Mouse (Mus musculus) monocyte, adult 2 months (primary cell): Measurements from ENCODE around the gene Ramp3.
"Not testable (repeated sequence)": the region's sequence is repeated elsewhere in the genome, so short reads cannot be mapped to it uniquely, and the experiment has no call there.

Source experiments
- DNase-seq, 2 experiments: peaks; one replicate each; pipeline ENCODE4 v3.0.0; 2022; ENCODE audit warnings: low spot score in 2 of 2, low read depth in 1 of 2

The Ramp3 gene

DNA sequence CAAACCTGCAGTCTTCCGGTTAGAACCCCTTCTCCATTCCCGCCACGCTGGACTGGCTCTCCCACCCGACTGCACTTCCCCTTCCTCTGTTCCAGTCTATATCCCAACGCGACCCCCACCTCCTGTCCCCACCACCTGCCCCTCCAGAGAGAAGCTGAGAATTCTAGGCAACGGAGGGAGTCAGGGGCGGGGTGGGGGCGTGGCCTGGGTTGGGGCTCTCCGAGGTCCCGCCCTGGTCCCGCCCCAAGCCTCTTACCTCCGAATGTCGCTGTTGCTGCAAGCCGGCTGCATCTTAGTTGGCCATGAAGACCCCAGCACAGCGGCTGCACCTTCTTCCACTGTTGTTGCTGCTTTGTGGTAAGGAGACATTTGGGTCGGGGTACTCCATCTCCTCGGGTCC is at the start of gene Ramp3:
Gene Ramp3 (plus strand): TSS at position 251 of the 400 bp plus-strand sequence.
- no peak for DNase-seq

DNA sequence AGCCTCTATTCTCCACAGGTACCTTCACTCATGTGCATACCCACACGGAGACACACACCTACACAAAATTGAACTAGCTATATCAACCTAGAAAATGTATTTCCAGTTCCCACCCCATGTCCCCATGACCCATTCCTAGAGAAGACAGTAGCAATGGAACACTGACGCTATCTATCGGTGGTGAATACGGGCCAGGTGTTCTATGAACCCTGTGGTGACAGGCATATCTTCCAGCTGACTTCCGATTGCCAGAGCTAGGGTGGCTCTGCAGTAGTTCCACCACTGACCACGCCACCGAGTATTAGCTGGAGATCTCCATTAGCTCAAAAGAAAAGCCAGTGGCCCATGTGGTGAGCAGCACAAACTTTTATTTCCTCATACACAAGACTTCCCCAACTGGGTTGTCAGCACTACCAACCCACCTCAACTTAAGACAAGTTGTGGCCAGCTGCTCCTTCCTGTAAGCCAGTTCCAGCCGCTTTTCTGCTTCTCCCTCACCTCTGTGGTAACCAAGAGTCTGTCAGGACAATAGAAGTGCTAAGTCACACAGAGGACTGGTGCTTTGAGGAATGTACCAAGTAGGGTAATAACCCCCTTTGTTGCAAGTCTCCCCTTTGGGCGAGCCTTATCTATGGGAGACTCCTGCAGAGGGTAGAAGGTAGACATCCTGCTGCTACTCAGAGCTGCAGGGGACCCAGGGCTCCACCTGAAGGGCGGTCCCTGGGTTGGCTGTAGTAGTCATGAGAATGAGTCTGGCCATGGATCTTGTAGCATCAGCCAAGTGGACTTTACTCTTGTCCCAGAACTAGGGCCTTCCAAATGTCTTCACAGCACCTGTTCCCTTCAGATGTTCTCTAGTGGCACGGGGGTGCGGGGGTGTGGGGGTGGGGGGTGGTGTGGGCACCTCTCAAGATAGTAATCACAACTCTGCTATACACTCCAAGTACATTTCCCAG is 42.8 kb upstream of the Ramp3 start:
- DNase-seq, result no peak

DNA sequence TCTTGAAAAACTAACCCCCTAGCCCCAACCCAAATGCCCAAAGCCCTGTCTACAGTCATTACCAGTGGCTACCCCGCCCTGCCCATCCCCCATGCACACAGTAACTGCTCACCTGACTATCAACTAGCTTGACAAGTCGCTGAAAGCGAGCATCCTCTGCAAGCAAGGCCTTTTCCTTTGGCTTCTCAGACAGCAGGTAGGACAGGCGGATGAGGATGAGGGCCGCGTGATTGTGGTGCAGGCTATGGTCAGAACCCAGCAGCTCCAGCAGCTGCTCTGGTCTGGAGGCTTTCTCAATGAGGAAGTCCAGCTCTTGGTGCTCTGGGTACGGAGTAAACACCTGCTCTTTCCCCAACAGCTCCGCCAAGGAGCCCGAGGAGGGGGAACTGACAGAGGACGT is 34.6 kb upstream of the Ramp3 start:
- DNase-seq, result no peak

- DNase-seq, result no peak
Observed at GRCm38 (mm10) chr11:6624619-6625382, 33.5 kb upstream of the Ramp3 start.

DNA sequence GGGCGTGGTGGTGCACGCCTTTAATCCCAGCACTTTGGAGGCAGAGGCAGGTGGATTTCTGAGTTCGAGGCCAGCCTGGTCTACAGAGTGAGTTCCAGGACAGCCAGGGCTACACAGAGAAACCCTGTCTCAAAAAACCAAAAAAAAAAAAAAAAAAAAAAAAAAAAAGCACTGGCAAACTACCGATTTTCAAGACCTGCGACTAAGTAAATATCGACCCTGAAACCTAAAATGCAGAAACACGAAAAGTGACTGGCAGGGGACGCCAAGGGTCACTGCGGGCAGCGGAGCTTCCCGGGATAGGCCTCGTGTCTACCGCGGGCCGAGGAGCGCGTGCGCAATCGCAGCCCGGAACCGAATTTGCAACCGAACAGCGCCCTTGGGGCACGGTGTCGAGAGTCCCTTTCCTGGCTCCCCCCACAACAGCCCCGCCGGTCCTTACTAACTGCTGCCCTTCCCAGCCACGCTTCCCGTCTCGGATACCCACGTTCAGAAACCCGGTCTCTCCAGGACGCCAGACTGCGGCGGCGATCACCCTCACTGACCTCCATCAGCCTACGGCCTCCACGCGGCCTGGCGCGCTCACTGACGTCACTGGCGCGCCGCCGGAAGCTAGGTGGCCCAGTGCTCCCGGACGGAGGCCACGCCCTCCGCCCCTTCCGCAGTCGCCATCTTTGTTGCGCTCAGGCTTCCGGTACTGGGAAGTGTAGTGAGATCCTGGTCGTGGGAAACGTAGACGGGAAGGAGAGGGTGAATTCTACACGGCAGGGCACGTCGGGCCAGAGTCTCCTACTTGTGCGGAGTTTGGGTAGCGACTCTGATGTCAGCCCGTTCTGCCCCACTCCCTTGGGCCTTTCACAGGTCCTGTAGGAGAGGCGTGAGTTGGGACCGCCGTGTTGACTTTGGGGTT is 32.6 kb upstream of the Ramp3 start, which contains the start of gene Tbrg4:
Gene Tbrg4 (minus strand): TSS at position 590 of the 910 bp plus-strand sequence.
- peak; percentile 79 to 84 for DNase-seq

GRCm38 (mm10) chr11:6626388-6626772 is 31.9 kb upstream of the Ramp3 start:
- no peak for DNase-seq

DNA sequence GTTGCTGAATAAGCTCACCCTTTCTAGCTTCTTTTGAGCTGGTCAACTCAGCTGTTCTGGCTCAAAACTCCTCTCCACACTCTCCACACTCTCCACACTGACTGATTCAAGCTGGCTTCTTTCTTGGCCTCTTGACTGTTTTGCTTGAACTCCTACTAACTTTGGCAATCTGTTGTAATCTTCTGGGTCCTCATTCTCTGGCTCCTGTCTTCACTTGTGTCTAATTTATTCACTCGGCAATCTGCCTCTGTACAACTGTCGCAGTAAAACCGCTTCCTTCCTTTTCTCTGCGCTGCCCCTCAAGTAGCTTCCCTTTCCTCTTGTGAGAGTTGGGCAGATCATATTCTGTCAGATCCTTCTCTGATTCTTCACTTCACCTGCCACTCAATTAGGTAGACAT is 30.6 kb upstream of the Ramp3 start:
- DNase-seq, result no peak

DNA sequence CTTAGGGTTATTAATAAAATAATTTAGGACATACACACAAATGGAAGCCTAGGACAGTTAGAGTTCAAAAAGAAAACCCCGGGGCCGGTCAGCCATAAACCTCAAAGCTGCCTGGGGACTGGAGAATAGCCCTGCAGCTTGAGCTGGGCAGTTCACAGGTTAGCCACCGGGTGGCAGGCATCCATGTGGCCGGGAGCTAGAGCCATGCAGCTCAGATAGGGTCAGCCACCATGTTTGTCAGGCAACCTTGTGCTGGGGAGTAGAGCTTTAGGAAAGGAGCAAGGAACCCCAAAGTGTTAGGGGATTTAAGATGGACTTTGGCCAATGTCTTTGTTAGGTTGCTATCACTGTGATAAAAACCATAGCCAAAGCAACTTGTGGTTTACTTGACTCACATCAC is 29.8 kb upstream of the Ramp3 start:
- DNase-seq, result peak in 1 of 2 experiments; percentile 29

DNA sequence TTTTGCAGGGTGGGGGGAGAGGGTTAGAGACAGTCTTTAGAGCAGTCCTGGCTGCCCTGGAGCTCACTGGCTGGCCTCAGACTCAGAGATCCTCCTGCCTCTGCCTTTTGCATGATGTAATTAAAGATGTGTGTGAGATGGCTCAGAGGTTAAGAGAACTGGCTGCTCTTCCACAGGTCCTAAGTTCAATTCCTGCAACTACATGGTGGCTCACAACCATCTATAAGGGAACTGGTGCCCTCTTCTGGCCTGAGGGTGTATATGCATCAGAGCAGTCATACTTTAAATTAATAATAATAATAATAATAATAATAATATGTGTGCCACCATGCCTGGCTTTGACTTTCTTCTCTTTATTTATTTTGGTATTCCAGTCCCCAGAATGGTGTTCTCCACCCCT is 28.7 kb upstream of the Ramp3 start:
- peak in 1 of 2 experiments; percentile 22 for DNase-seq

- DNase-seq, result no peak
Observed at GRCm38 (mm10) chr11:6636150-6636549, 22.2 kb upstream of the Ramp3 start.

GRCm38 (mm10) chr11:6638537-6638936 is 19.8 kb upstream of the Ramp3 start, which contains the start of gene Wap:
Wap (minus strand) TSS chr11:6638637.
- no peak for DNase-seq

- DNase-seq, result no peak
Observed at GRCm38 (mm10) chr11:6639072-6639471, 19.2 kb upstream of the Ramp3 start.

- DNase-seq, result no peak
Observed at GRCm38 (mm10) chr11:6644566-6644965, 13.8 kb upstream of the Ramp3 start.

- no peak for DNase-seq
Observed at GRCm38 (mm10) chr11:6647831-6648724, 10.2 kb upstream of the Ramp3 start.

DNA sequence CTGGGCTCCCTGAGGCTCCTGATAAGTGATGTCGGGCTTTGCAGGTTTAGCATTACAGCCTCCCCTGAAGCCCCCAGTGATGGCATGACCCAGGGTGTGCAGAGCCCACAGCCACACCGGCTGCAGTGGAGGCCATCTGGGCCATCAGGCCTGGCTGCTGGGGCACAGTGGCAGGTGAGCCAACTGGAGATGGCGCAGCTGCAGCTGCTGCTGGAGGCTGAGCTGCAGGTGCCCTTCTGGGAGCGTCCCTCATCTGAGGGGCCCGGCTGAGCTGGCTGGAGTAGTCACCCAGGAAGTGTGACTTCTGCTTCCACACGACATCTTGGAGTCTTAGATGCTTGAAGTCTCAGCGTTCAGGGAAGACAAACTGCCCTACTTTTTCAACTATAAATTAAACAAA is 7.8 kb upstream of the Ramp3 start:
- DNase-seq, result no peak

- not testable (repeated sequence) for DNase-seq
Observed at GRCm38 (mm10) chr11:6652978-6653377, 5.3 kb upstream of the Ramp3 start.

DNA sequence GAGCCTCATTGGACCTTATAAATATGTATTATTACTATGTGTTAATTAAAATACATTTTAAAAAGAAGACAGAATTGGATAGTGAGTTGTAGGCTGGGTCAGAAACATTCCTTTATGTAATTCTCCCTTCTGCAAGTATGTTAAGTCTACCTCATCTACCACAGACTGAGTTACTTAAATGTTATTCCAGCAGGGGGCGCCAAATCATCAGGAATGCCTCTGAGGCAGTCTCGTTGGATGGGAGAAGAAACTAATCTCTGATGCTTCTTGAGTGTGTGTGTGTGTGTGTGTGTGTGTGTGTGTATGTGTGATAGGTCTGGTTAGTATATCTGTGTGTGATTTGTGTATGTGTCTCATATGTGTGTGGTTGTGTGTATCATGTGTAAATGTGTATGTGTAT is 3.4 kb upstream of the Ramp3 start:
- DNase-seq, result peak in 1 of 2 experiments; percentile 39

GRCm38 (mm10) chr11:6661206-6661605 is 2.9 kb downstream of the Ramp3 start:
- DNase-seq, result no peak

GRCm38 (mm10) chr11:6666634-6667033 is 8.3 kb downstream of the Ramp3 start:
- DNase-seq, result no peak

DNA sequence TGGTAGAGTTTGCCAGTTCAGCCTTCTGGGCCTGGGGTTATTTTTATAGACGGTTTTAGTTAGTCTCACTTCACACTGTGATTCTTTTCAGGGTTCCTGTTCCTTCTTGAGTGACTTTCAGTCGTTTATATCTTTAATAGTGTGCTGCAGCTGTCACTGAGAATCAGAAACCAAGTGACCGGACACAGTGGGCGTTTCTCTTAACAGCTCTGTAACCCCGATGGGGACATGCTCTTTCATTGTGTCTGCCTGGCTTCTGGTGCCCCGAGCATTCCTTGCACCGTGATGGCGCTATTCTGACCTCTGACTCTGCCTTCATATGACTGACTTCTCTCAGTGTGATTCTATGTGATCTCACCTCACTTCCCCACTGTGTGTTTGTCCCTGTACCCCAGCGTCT is 10.7 kb downstream of the Ramp3 start:
- DNase-seq, result no peak
